Mouse (Mus musculus): ENCODE measurements at regions not wholly inside any gene's neighbourhood (a gene's known extent, or its start where the extent isn't known, plus 50 kb on each side); places are given as distances from the start of the nearest gene placed in this dataset.

- TF ChIP-seq POLR2A (IDR thresholded peaks at IDR 0.05; ENCODE audit: insufficient read length, low read depth) (no peak), CEBPB (IDR thresholded peaks at IDR 0.05; ENCODE audit: insufficient read depth, poor library complexity, severe bottlenecking) (no peak), POLR2AphosphoS2 (IDR thresholded peaks at IDR 0.05; ENCODE audit: insufficient read length, low read depth) (no peak)
Observed at GRCm38 (mm10) chr19:19194306-19194705, 83.3 kb upstream of the Rorb start.

All from myocyte (in vitro differentiated cells).